Mouse (Mus musculus): ENCODE data around the gene Wdr83.

The Wdr83 gene

DNA sequence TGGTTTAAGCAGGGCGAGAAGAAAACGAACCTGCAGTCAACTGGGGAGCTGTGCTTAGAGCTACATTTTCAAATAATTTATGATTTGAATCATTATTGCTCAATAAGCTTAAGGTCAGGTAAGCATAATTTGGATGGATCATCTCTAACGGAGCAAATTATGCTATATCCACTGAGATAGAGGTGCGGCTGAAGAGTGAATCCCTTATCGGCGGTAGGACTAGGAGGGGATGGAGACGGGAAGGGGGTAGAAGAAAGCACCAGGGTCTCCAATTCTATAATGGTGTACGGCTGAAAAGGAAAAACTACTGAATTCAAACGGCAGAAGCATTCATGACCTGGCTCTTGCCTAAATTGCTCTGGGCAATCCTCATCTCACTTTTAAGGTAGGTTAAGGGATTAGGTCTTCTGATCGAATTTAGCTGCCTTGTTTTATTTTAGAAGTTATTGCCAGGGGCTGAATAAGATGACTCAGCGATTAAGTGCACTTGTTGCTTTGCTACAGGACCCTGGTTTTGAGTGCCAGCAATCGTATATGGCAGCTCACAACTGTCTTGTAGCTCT lies 45.9 kb downstream of the Wdr83 start:
- DNase-seq (ENCODE audit: low spot score): no peak

DNA sequence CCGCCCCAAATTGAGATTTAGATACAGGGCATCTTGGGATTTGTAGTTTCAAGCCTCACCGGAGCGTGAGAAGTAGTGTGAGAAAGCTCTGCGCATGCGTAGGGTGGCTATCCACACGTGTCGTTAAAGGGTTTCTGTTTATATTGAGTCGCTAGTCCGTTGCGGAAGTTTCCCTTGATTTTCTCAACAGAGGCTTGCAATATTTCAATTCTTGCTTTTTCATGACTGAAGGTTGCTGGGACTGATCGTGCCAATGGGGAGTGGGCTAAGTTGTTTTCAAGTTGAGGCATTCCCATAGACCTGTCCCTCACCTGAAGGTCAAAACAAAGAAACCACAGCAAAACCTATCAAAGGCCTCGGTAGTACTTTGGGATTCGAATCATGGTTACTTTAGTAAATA lies 46.3 kb downstream of the Wdr83 start:
- peak; percentile 58 for DNase-seq (ENCODE audit: low spot score)

DNA sequence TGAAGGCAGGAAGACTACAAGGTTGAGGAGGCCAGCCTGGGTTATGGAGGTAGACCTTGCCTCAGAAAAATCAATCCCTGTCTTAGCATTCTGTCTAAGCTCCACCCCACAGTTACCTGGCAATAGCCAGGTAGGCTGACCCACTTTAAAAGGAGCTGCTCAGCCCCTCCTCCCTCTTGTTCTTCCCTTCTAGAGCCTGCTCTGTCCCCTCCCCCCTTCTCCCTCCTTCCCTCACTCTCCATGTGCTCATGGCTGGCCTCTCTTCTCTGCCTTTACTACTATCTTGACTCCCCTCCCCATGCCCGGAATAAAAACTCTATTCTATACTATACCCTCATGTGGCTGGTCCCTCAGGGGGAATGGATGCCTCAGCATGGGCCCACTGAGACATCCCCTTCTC lies 47.2 kb downstream of the Wdr83 start:
- no peak for DNase-seq (ENCODE audit: low spot score)

DNA sequence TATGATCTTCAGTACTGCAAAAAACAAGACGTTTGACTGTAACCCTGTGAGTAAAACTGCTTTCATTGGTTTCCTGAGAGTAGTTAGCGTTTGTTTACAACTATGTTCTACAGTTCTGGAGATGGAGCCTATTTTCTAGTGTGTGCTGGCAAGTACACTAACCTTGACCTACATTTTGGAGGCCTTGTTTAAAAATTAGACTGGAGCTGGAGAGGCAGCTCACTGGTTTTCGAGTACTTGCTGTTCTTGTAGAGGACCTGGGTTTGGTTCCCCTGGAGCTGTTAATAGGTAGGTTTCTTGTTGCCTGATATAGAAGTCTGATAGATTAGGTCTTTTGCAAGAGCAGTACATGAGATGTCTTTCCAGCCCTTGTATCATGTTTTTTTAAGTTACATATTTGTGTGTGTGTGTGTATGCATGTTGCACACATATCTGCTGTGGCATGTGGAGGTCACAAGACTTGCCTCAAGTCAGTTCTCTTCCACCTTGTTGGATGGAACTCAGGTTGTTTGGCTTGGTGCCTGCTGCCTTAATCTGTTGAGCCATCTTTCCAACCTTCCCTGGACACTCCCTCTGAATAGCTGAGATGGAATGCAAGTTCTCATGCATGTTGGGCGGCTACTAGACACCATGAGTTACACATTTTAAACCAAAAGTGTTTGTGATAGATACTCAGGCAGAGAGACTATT lies 48.3 kb downstream of the Wdr83 start:
- no peak for DNase-seq (ENCODE audit: low spot score)

DNA sequence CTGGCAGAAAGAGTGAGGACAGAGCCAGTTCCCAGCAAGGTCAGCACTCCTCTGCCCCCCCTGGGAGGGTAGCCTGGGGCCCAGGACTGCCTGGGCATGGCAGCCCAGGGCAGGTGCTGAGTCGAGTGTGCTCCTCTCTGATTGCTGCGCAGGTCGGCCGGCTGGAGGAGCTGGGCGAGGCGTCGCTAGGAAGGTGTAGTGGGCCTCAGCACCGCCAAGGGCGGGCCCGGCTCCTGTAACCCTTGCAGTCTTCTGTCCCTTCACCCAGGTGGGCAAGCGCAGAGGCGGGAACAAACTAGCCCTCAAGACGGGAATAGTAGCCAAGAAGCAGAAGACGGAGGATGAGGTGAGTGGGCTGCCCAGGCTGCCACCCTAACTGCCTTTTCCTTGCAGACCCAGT lies 51.8 kb downstream of the Wdr83 start:
- no peak for DNase-seq (ENCODE audit: low spot score)

DNA sequence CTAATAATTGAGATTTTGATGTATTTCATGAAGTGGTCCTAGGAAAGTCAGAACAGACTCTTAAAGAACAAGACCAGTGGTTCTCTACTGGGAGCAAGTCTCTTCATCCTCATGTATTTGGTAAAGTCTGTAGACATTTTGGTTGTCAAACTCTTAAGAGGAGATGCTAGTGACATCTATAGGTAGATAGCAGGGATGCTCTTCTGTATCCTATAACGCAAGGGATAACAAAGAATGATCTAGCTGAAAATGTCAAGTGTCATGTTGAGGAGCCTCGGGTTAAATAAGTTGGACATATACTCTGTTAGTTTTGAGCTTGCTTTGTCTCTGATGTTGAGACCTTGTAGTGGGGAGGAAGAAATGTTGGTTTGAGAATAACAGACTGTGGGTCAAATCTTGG lies 53.2 kb downstream of the Wdr83 start:
- no peak for DNase-seq (ENCODE audit: low spot score)

DNA sequence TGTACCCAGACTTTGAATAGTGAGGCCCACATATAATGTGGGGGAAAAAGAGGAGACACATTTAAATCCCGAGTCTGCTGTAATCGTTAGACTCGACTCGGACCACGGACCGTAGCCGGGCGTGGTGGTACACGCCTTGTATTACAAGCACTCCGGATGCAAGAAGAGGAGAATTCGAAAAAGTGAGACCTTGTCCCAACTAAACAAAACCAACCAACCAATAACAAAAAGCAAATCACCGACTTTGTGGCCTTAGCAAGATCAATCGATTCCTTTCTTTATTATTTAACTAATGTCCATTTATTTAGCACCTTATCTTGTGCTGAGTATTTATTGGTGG lies 53.6 kb downstream of the Wdr83 start:
- DNase-seq (ENCODE audit: low spot score): no peak

DNA sequence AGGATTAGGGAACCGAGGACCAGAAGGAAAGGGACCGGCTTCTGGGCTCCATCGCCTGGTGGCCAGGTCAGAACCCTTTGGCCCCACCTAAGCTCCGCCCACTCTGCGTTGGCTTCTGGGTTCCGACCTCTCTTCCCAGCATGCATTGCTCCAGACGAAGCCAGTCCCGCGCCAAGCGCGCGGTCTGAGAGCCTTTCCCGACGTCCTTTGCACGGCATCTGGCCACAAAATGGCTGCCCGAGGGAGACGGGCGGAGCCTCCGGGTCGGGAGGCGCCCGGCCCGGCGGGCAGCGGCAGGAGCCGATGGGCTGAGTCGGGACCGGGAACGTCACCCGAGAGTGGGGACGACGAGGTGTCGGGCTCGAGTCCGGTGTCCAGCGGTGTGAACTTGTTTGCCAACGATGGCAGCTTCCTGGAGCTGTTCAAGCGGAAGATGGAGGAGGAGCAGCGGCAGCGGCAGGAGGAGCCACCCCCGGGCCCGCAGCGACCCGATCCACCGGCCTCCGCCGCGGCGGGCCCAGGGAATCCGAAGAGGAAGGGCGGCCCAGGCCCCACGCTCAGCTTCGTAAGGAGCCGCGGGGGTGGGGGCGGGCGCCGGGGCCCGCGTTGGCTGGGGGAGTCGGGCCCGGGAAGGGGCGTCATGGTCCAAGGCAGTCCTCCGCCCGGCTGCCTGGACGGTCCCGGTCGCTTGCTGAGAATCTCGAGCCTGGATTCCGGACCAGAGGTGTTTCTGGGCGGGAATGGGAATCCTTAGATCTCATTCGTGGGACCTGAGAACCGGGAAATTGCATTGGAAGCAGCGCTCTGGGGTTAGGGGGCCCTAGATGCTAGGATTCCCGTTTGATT lies 54.2 kb downstream of the Wdr83 start, which contains the start of gene Trir:
Gene Trir, plus strand, starts transcription at position 154 of the 846 bp plus-strand sequence.
- peak; percentile 94 for DNase-seq (ENCODE audit: low spot score)

DNA sequence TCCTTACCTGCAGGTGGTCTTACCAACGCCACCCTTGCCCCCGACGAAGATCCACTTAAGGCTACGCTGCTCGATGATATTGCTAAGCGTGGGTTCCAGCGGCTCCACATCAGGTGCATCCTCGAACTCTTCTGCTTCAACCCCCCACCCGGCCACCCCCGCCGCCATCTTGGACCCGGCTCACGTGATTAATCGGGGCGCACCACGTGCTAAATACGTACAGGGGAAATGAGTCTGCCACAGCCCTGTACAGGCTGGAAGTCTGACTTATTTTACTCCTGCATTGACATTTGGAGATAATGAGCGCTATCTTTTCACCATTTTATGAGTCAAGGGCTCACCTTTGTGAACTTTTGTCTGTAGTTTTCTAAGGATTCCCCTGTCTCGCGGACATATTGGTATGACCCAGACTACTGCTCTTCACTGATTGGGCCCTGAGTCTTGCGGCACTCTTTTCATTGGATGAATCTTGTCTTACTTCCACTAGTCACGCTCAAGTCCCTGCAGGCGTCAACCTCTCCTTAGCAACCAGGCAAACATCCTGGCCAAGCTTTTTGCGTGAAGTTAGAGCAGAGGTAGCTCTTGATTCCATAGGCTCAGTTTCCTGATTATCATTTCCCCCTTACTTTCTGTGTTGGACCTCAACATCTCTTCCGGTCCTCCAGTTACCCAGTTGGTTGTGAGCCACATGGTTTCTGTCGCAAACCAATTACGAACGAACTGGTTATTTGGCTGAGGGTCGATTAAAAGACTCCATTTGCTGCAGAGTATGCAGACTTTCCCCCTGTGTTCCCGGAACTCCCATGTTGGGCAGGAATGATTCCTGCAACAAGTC lies 55.8 kb downstream of the Wdr83 start, which contains the start of gene Asna1:
Gene Asna1, minus strand, starts transcription at position 184 of the 835 bp plus-strand sequence.
- peak; percentile 69 for DNase-seq (ENCODE audit: low spot score)
